Mouse (Mus musculus): Measurements from ENCODE around the gene Nt5c. TPM values are rescaled to one million over a fixed set of nuclear protein-coding genes. Genes with fewer than 3 reads are reported as not detected.

Nt5c gene
- polyA plus RNA-seq (2014; fragmentation: Illumina TruSeq; extraction: RNeasy Lipid Tissue Mini Kit (QIAGEN cat#74804); ENCODE audit: low read depth, low replicate concordance), result 6.7 TPM

DNA sequence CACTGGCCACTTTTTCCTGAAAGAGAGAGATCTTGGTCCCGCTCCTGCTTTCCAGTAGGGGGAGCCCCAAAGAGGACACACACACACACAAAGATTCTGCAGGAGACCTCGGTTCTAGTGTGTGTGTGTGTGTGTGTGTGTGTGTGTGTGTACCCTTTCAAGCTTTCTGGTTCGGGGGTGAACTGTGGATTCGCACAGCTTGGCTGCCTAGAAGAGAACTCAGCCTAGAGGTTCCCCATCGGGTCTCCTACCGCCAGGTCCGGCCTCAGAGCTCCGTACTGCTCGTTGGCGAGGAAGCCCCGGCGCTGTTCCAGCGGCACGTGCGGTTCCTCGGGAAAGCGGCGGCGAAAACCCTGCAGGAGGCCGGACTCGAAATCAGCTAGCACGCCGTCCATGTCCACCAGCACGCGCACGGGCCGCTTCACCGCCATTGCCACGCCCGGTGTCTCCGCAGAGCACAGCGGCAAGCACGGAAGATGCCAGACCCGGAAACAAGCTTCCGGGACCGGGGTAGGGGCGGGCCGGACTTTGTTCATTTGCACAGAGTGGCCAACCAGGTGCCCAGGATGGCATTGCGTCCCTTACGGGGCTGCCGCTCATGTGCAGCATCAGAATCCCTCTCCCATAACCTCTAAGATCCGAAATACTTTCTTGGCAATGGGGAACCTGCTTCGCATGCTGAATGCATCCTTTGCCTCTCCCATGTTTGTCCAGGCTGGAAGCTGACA lies at the start of gene Nt5c:
Gene Nt5c (minus strand): TSS at position 507 of the 728 bp plus-strand sequence.

DNA sequence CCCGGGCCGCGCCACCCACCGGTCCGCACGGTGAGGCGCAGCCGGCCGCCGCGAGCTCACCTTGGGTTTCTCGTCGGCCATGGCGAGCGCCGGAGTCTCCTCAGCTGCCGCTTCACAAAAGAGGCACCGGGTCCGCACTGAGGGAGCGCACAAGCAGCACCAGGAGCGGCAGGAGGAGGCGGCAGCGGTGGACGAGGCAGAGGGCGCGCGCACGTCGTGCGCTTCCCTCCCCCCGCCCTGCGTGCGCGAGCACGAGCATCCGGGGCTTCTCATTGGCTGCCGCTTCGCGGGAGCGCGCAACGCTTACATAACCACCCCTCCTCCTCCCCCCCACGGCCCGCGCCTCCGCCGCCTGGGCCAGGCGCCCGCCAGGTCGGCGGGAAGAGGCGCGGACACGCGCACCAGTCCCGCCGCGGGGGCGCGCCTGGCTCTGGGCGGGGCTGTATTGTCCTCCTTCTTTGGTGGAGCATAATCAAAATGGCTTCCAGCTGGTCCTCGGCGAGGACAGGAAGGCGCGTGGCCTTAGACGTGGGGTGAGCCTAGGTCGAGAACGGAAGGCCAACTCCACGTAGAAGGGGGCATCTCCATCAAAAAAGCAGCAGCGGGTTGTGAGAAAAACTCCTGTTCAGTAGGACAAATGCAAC lies 44.5 kb upstream of the Nt5c start, which contains the start of gene Sumo2:
Gene Sumo2 (minus strand): TSS at position 239 of the 644 bp plus-strand sequence.

DNA sequence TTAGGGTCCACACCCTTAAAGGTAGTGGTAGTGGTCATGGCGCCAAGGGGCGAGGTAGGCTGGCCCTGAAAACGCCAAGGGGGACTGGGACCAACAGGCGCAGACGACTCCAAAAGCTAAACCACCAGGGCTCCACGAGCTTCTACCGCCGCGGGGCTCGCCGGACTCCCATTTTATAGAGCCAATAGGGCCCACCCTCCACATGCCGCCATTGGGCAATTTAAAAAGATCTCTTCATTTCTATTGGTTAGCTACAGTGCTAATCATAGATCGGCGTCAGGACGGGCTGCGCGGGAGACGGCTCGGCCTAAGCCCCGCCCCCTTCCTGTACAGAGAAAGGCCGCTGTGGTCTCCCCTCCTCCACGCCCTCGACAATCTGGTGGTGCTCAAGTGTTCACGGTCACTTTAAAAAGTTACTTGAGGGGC lies 22.6 kb upstream of the Nt5c start, which contains the start of gene Jpt1:
Gene Jpt1 (minus strand): TSS at position 150 of the 426 bp plus-strand sequence.

DNA sequence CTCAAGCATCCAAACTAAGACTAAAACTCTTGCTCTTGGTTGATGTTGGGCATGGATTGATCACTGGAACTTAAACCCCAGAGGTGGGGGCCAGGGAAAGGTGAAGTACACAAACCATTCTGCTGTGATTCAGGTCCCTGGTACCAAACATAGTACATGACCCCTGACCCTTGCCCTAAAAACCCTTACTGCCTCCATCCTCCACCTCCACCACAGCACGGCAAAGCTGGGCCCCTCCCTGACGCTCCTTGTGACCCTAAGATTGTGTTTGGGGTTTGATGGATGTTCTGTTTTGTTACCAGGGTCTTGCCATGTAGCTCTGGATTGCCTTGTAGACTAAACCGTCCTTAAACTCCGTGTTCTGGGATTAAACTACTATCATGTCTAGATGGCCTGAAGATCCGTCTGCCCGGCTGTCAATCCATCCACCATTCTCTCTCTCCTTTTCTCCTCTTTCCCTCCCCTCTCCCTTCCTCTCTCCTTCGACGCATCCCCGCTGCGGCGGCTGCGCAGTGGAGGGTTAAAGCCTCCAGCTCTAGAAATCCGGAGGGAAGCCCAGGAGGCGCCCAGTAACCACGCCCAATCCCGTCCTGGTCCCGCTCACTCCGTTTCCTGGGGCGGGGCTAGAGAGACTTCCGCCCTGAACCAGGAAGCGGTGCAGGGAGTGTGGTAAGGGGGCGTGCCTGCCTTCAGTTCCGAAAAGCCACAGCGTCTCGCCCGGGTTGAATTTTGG lies 16.5 kb downstream of the Nt5c start, which contains the start of gene Armc7:
Gene Armc7 (plus strand): TSS at position 643 of the 733 bp plus-strand sequence.

DNA sequence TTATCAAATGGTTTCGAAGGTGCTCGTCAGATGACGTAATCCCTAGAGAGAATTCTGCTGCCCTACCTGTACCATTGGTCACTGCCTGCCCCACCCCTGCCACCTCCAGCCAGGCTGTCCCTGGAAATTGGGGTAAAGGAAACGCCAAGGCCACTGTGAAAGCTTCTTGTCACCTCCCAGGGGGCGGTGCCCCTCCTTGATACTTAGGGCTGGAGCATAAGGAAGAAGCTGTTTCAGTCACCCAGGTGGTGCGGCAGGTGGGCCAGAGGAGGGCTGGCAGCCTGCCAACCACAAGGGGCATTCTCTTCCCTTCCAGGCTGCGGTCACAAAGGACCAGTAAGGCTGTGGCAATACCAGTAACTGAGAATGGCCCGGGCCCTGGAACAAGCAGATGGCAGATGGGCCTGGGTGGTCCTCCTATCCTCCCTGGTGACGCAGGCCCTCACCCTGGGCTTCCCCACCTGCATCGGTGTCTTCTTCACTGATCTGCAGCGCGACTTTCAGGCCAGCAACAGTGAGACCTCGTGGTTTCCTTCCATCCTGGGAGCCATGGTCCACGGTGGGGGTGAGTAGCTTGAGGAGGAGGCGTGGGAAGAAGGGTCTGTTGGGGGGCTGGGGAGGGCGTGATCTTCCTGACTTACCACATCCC lies 29.3 kb downstream of the Nt5c start, which contains the start of gene Slc16a5:
Gene Slc16a5 (plus strand): TSS at position 232 of the 649 bp plus-strand sequence.

Other genes starting within 250 kb of the Nt5c start
- not detected for gene Grin2c, start 224.6 kb downstream of the Nt5c start, polyA plus RNA-seq (2014; fragmentation: Illumina TruSeq; extraction: RNeasy Lipid Tissue Mini Kit (QIAGEN cat#74804); ENCODE audit: low read depth, low replicate concordance)
- 3.7 TPM for gene Fdxr, start 214.8 kb downstream of the Nt5c start, polyA plus RNA-seq (2014; fragmentation: Illumina TruSeq; extraction: RNeasy Lipid Tissue Mini Kit (QIAGEN cat#74804); ENCODE audit: low read depth, low replicate concordance)
- gene Fads6, start 194.2 kb downstream of the Nt5c start, polyA plus RNA-seq (2014; fragmentation: Illumina TruSeq; extraction: RNeasy Lipid Tissue Mini Kit (QIAGEN cat#74804); ENCODE audit: low read depth, low replicate concordance), result 0.47 TPM
- not detected for gene Otop2, start 184.7 kb downstream of the Nt5c start, polyA plus RNA-seq (2014; fragmentation: Illumina TruSeq; extraction: RNeasy Lipid Tissue Mini Kit (QIAGEN cat#74804); ENCODE audit: low read depth, low replicate concordance)
- not detected for gene Ush1g, start 169.8 kb downstream of the Nt5c start, polyA plus RNA-seq (2014; fragmentation: Illumina TruSeq; extraction: RNeasy Lipid Tissue Mini Kit (QIAGEN cat#74804); ENCODE audit: low read depth, low replicate concordance)
- not detected for gene Otop3, start 157.1 kb downstream of the Nt5c start, polyA plus RNA-seq (2014; fragmentation: Illumina TruSeq; extraction: RNeasy Lipid Tissue Mini Kit (QIAGEN cat#74804); ENCODE audit: low read depth, low replicate concordance)
- 19.6 TPM for gene Hid1, start 124.1 kb downstream of the Nt5c start, polyA plus RNA-seq (2014; fragmentation: Illumina TruSeq; extraction: RNeasy Lipid Tissue Mini Kit (QIAGEN cat#74804); ENCODE audit: low read depth, low replicate concordance)
- 0.54 TPM for gene Cdr2l, start 109.9 kb downstream of the Nt5c start, polyA plus RNA-seq (2014; fragmentation: Illumina TruSeq; extraction: RNeasy Lipid Tissue Mini Kit (QIAGEN cat#74804); ENCODE audit: low read depth, low replicate concordance)
- gene Mrpl58, start 88.1 kb downstream of the Nt5c start, polyA plus RNA-seq (2014; fragmentation: Illumina TruSeq; extraction: RNeasy Lipid Tissue Mini Kit (QIAGEN cat#74804); ENCODE audit: low read depth, low replicate concordance), result 12.8 TPM
- gene Atp5h, start 71.9 kb downstream of the Nt5c start, polyA plus RNA-seq (2014; fragmentation: Illumina TruSeq; extraction: RNeasy Lipid Tissue Mini Kit (QIAGEN cat#74804); ENCODE audit: low read depth, low replicate concordance), result 608 TPM
- 14.4 TPM for gene Kctd2, start 71.7 kb downstream of the Nt5c start, polyA plus RNA-seq (2014; fragmentation: Illumina TruSeq; extraction: RNeasy Lipid Tissue Mini Kit (QIAGEN cat#74804); ENCODE audit: low read depth, low replicate concordance)
- gene Trim80, start 51.3 kb downstream of the Nt5c start, polyA plus RNA-seq (2014; fragmentation: Illumina TruSeq; extraction: RNeasy Lipid Tissue Mini Kit (QIAGEN cat#74804); ENCODE audit: low read depth, low replicate concordance), result not detected
- gene Slc16a5, start 29.4 kb downstream of the Nt5c start, polyA plus RNA-seq (2014; fragmentation: Illumina TruSeq; extraction: RNeasy Lipid Tissue Mini Kit (QIAGEN cat#74804); ENCODE audit: low read depth, low replicate concordance), result 20.9 TPM
- gene Armc7, start 16.2 kb downstream of the Nt5c start, polyA plus RNA-seq (2014; fragmentation: Illumina TruSeq; extraction: RNeasy Lipid Tissue Mini Kit (QIAGEN cat#74804); ENCODE audit: low read depth, low replicate concordance), result 1.3 TPM
- 69.5 TPM for gene Jpt1, start 22.5 kb upstream of the Nt5c start, polyA plus RNA-seq (2014; fragmentation: Illumina TruSeq; extraction: RNeasy Lipid Tissue Mini Kit (QIAGEN cat#74804); ENCODE audit: low read depth, low replicate concordance)
- 1,343 TPM for gene Sumo2, start 44.4 kb upstream of the Nt5c start, polyA plus RNA-seq (2014; fragmentation: Illumina TruSeq; extraction: RNeasy Lipid Tissue Mini Kit (QIAGEN cat#74804); ENCODE audit: low read depth, low replicate concordance)
- gene Nup85, start 72.6 kb upstream of the Nt5c start, polyA plus RNA-seq (2014; fragmentation: Illumina TruSeq; extraction: RNeasy Lipid Tissue Mini Kit (QIAGEN cat#74804); ENCODE audit: low read depth, low replicate concordance), result 33.1 TPM
- 3.6 TPM for gene Mrps7, start 112.1 kb upstream of the Nt5c start, polyA plus RNA-seq (2014; fragmentation: Illumina TruSeq; extraction: RNeasy Lipid Tissue Mini Kit (QIAGEN cat#74804); ENCODE audit: low read depth, low replicate concordance)
- gene Gga3, start 112.2 kb upstream of the Nt5c start, polyA plus RNA-seq (2014; fragmentation: Illumina TruSeq; extraction: RNeasy Lipid Tissue Mini Kit (QIAGEN cat#74804); ENCODE audit: low read depth, low replicate concordance), result 6.1 TPM
- 24.5 TPM for gene Mif4gd, start 121.1 kb upstream of the Nt5c start, polyA plus RNA-seq (2014; fragmentation: Illumina TruSeq; extraction: RNeasy Lipid Tissue Mini Kit (QIAGEN cat#74804); ENCODE audit: low read depth, low replicate concordance)
- gene Slc25a19, start 136.4 kb upstream of the Nt5c start, polyA plus RNA-seq (2014; fragmentation: Illumina TruSeq; extraction: RNeasy Lipid Tissue Mini Kit (QIAGEN cat#74804); ENCODE audit: low read depth, low replicate concordance), result 3.4 TPM
- 122 TPM for gene Grb2, start 216.7 kb upstream of the Nt5c start, polyA plus RNA-seq (2014; fragmentation: Illumina TruSeq; extraction: RNeasy Lipid Tissue Mini Kit (QIAGEN cat#74804); ENCODE audit: low read depth, low replicate concordance)